Mouse (Mus musculus): Measurements from ENCODE around the gene Eme2. TPM values are rescaled to one million over a fixed set of nuclear protein-coding genes. Genes with fewer than 3 reads are reported as not detected.
A peak's percentile ranks its signal among the peaks of the same experiment; 100 is the strongest.

Eme2 gene
- polyA plus RNA-seq, 1 experiment: 11.2 TPM

- H3K27me3 ChIP-seq (ENCODE audit: control insufficient read depth, insufficient read depth, insufficient read length): no peaks in the 10 kb centered on the region
- peaks cover 18% of the 10 kb centered on the region for H3K36me3 ChIP-seq (ENCODE audit: control insufficient read depth, insufficient read depth)
- H3ac ChIP-seq (ENCODE audit: control insufficient read depth, insufficient read length, low read depth): peak overlapping the region; percentile 60
- H3K79me2 ChIP-seq (ENCODE audit: control insufficient read depth, insufficient read depth): peaks cover 61% of the 10 kb centered on the region
- H3K4me3 ChIP-seq (ENCODE audit: insufficient read depth, poor library complexity, severe bottlenecking): peak overlapping the region; percentile 78
- H3K79me3 ChIP-seq (ENCODE audit: low read depth): peaks cover 50% of the 10 kb centered on the region
- TF ChIP-seq USF1 (IDR thresholded peaks at IDR 0.05; ENCODE audit: low read depth): no peak
- no peak for TF ChIP-seq FOSL1 (IDR thresholded peaks at IDR 0.05; ENCODE audit: insufficient read depth, low read length, poor library complexity, severe bottlenecking)
- no peak for TF ChIP-seq MYOD1 (IDR thresholded peaks at IDR 0.05; ENCODE audit: control insufficient read depth, insufficient read length, low read depth)
- TF ChIP-seq CEBPB (IDR thresholded peaks at IDR 0.05; ENCODE audit: low read depth): no peak
- no peak for TF ChIP-seq MYOG (IDR thresholded peaks at IDR 0.05; ENCODE audit: control insufficient read depth, extremely low read depth, insufficient read length)
- TF ChIP-seq CTCF (IDR thresholded peaks at IDR 0.05; ENCODE audit: control insufficient read depth, insufficient read depth, insufficient read length): no peak
- TF ChIP-seq MAX (IDR thresholded peaks at IDR 0.05): no peak
Measured at GRCm38 (mm10) chr17:24935666-24936065, 40.8 kb upstream of the Eme2 start.

- H3K27me3 ChIP-seq (ENCODE audit: control insufficient read depth, insufficient read depth, insufficient read length): no peaks in the 10 kb centered on the region
- H3K79me2 ChIP-seq (ENCODE audit: control insufficient read depth, insufficient read depth): peaks cover 69% of the 10 kb centered on the region
- H3K36me3 ChIP-seq (ENCODE audit: control insufficient read depth, insufficient read depth): peaks cover 18% of the 10 kb centered on the region
- H3K4me3 ChIP-seq (ENCODE audit: insufficient read depth, poor library complexity, severe bottlenecking): peak overlapping the region; percentile 78
- peak overlapping the region; percentile 49 for H3ac ChIP-seq (ENCODE audit: control insufficient read depth, insufficient read length, low read depth)
- peaks cover 55% of the 10 kb centered on the region for H3K79me3 ChIP-seq (ENCODE audit: low read depth)
- no peak for TF ChIP-seq CTCF (IDR thresholded peaks at IDR 0.05; ENCODE audit: control insufficient read depth, insufficient read depth, insufficient read length)
- TF ChIP-seq CEBPB (IDR thresholded peaks at IDR 0.05; ENCODE audit: low read depth): peak; percentile 13
Measured at GRCm38 (mm10) chr17:24934926-24935325, 40.0 kb upstream of the Eme2 start.

DNA sequence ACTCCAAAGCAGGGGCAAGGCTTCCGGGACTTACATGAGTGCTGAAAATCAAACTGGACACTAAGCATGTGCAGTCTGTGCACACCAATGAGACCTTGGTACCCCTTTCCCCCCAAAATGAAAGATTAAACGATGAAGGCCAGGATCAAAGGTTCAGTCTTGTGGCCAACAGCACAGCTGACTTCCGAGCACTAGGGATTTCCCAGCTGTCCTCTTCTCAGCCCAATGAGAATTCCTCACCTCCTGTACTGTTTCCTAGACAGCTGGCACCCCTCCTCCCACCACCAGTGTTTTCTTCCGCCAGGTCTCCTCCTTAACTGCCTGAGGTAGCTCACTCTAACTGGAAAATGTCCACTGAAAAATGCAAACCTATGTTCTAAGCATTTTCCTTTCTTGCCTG, 38.3 kb upstream of the Eme2 start:
- no peak for TF ChIP-seq USF1 (IDR thresholded peaks at IDR 0.05; ENCODE audit: low read depth)
- TF ChIP-seq FOSL1 (IDR thresholded peaks at IDR 0.05; ENCODE audit: insufficient read depth, low read length, poor library complexity, severe bottlenecking): no peak
- no peak for TF ChIP-seq MYOD1 (IDR thresholded peaks at IDR 0.05; ENCODE audit: control insufficient read depth, insufficient read length, low read depth)
- TF ChIP-seq MAX (IDR thresholded peaks at IDR 0.05): no peak
- TF ChIP-seq CEBPB (IDR thresholded peaks at IDR 0.05; ENCODE audit: low read depth): no peak
- TF ChIP-seq MYOG (IDR thresholded peaks at IDR 0.05; ENCODE audit: control insufficient read depth, extremely low read depth, insufficient read length): no peak
- no peak for TF ChIP-seq CTCF (IDR thresholded peaks at IDR 0.05; ENCODE audit: control insufficient read depth, insufficient read depth, insufficient read length)
- H3K36me3 ChIP-seq (ENCODE audit: control insufficient read depth, insufficient read depth): peaks cover 18% of the 10 kb centered on the region
- H3K27me3 ChIP-seq (ENCODE audit: control insufficient read depth, insufficient read depth, insufficient read length): no peaks in the 10 kb centered on the region
- H3K4me3 ChIP-seq (ENCODE audit: insufficient read depth, poor library complexity, severe bottlenecking): no peak overlapping the region
- H3K79me2 ChIP-seq (ENCODE audit: control insufficient read depth, insufficient read depth): peaks cover 86% of the 10 kb centered on the region
- H3ac ChIP-seq (ENCODE audit: control insufficient read depth, insufficient read length, low read depth): no peak overlapping the region
- peaks cover 68% of the 10 kb centered on the region for H3K79me3 ChIP-seq (ENCODE audit: low read depth)

GRCm38 (mm10) chr17:24932431-24932830, 37.5 kb upstream of the Eme2 start:
- H3K4me3 ChIP-seq (ENCODE audit: insufficient read depth, poor library complexity, severe bottlenecking): no peak overlapping the region
- H3K27me3 ChIP-seq (ENCODE audit: control insufficient read depth, insufficient read depth, insufficient read length): no peaks in the 10 kb centered on the region
- peaks cover 18% of the 10 kb centered on the region for H3K36me3 ChIP-seq (ENCODE audit: control insufficient read depth, insufficient read depth)
- no peak overlapping the region for H3ac ChIP-seq (ENCODE audit: control insufficient read depth, insufficient read length, low read depth)
- H3K79me3 ChIP-seq (ENCODE audit: low read depth): peaks cover 73% of the 10 kb centered on the region
- TF ChIP-seq USF1 (IDR thresholded peaks at IDR 0.05; ENCODE audit: low read depth) (no peak), MYOD1 (IDR thresholded peaks at IDR 0.05; ENCODE audit: control insufficient read depth, insufficient read length, low read depth) (no peak), CEBPB (IDR thresholded peaks at IDR 0.05; ENCODE audit: low read depth) (no peak), MYOG (IDR thresholded peaks at IDR 0.05; ENCODE audit: control insufficient read depth, extremely low read depth, insufficient read length) (no peak), FOSL1 (IDR thresholded peaks at IDR 0.05; ENCODE audit: insufficient read depth, low read length, poor library complexity, severe bottlenecking) (no peak), MAX (IDR thresholded peaks at IDR 0.05) (no peak), CTCF (IDR thresholded peaks at IDR 0.05; ENCODE audit: control insufficient read depth, insufficient read depth, insufficient read length) (no peak)
- H3K79me2 ChIP-seq (ENCODE audit: control insufficient read depth, insufficient read depth): peaks cover 94% of the 10 kb centered on the region

- Histone ChIP-seq H3ac (ENCODE audit: control insufficient read depth, insufficient read length, low read depth) (no peak overlapping the region), H3K79me2 (ENCODE audit: control insufficient read depth, insufficient read depth) (peaks cover 87% of the 10 kb centered on the region), H3K79me3 (ENCODE audit: low read depth) (peaks cover 64% of the 10 kb centered on the region), H3K4me3 (ENCODE audit: insufficient read depth, poor library complexity, severe bottlenecking) (no peak overlapping the region), H3K27me3 (ENCODE audit: control insufficient read depth, insufficient read depth, insufficient read length) (no peaks in the 10 kb centered on the region), H3K36me3 (ENCODE audit: control insufficient read depth, insufficient read depth) (peaks cover 45% of the 10 kb centered on the region)
- TF ChIP-seq CEBPB (IDR thresholded peaks at IDR 0.05; ENCODE audit: low read depth) (peak; percentile 33), FOSL1 (IDR thresholded peaks at IDR 0.05; ENCODE audit: insufficient read depth, low read length, poor library complexity, severe bottlenecking) (peak; percentile 15), MYOG (IDR thresholded peaks at IDR 0.05; ENCODE audit: control insufficient read depth, extremely low read depth, insufficient read length) (no peak)
Measured at GRCm38 (mm10) chr17:24929506-24929905, 34.6 kb upstream of the Eme2 start.

- H3K36me3 ChIP-seq (ENCODE audit: control insufficient read depth, insufficient read depth): peaks cover 82% of the 10 kb centered on the region
- no peak overlapping the region for H3K4me3 ChIP-seq (ENCODE audit: insufficient read depth, poor library complexity, severe bottlenecking)
- peaks cover 19% of the 10 kb centered on the region for H3K79me3 ChIP-seq (ENCODE audit: low read depth)
- TF ChIP-seq USF1 (IDR thresholded peaks at IDR 0.05; ENCODE audit: low read depth): no peak
- TF ChIP-seq CEBPB (IDR thresholded peaks at IDR 0.05; ENCODE audit: low read depth): no peak
- TF ChIP-seq MYOG (IDR thresholded peaks at IDR 0.05; ENCODE audit: control insufficient read depth, extremely low read depth, insufficient read length): no peak
- no peak for TF ChIP-seq MYOD1 (IDR thresholded peaks at IDR 0.05; ENCODE audit: control insufficient read depth, insufficient read length, low read depth)
- no peak for TF ChIP-seq FOSL1 (IDR thresholded peaks at IDR 0.05; ENCODE audit: insufficient read depth, low read length, poor library complexity, severe bottlenecking)
- TF ChIP-seq CTCF (IDR thresholded peaks at IDR 0.05; ENCODE audit: control insufficient read depth, insufficient read depth, insufficient read length): no peak
- TF ChIP-seq MAX (IDR thresholded peaks at IDR 0.05): no peak
- H3ac ChIP-seq (ENCODE audit: control insufficient read depth, insufficient read length, low read depth): no peak overlapping the region
- H3K79me2 ChIP-seq (ENCODE audit: control insufficient read depth, insufficient read depth): peaks cover 24% of the 10 kb centered on the region
- H3K27me3 ChIP-seq (ENCODE audit: control insufficient read depth, insufficient read depth, insufficient read length): no peaks in the 10 kb centered on the region
Measured at GRCm38 (mm10) chr17:24923246-24923645, 28.4 kb upstream of the Eme2 start.

Measured in C2C12 (cell line).